Mouse (Mus musculus): ENCODE measurements around the gene Cadm1. TPM values are rescaled to one million over a fixed set of nuclear protein-coding genes. Genes with fewer than 3 reads are reported as not detected.

Cadm1 gene
- 1.5 TPM for polyA plus RNA-seq (2017; shearing (Covaris generic))

DNA sequence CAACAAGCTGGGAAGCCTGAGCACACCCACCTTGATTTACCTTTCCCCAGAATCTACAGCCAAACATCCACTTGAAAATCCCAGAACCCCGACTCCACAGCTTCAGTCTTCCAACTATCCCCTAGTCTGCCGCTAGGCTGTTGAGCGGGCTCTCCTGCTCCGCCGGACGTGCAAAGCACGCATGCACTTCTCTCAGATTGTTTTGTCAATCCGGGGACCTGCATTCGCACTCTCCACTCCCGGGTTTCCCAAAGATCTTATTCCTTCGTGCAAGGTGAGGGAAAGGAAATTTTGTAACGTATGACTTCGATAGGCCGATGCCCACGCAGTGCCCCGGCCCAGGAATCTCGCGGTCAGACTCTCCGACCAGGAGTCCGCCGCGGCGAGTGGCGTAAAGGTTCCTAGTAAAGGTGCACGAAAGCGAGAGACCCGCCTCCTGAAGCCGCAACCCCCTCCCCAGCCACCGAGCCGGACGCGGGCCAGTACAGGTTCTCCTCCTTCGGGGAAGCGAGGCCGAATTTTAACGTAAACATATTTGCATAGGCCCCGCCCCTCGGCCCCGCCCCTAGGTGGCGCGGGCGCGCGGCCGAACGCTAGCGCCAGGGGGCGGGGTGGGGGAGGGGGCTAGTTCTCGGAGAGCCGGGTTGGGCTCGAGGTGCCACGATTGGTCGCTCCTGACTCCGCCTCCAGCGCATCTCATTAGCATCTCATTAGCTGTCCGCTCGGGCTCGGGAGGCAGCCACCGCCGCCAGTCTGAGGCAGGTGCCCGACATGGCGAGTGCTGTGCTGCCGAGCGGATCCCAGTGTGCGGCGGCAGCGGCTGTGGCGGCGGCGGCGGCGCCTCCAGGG, at the start of gene Cadm1:
TSS of gene Cadm1 (plus strand) at position 572 of the 849 bp plus-strand sequence.

Data from activated CD4-positive, CD25-positive, alpha-beta regulatory T cell, adult 9 weeks (primary cell).